Mouse (Mus musculus): Measurements from ENCODE around the gene Rpl29. TPM values are rescaled to one million over a fixed set of nuclear protein-coding genes. Genes with fewer than 3 reads are reported as not detected.

Gene Rpl29
- polyA plus RNA-seq (2015; fragmentation: Nextera tagmentation; extraction: Ambion mirVana), result 576 and 729 TPM in 2 replicates

DNA sequence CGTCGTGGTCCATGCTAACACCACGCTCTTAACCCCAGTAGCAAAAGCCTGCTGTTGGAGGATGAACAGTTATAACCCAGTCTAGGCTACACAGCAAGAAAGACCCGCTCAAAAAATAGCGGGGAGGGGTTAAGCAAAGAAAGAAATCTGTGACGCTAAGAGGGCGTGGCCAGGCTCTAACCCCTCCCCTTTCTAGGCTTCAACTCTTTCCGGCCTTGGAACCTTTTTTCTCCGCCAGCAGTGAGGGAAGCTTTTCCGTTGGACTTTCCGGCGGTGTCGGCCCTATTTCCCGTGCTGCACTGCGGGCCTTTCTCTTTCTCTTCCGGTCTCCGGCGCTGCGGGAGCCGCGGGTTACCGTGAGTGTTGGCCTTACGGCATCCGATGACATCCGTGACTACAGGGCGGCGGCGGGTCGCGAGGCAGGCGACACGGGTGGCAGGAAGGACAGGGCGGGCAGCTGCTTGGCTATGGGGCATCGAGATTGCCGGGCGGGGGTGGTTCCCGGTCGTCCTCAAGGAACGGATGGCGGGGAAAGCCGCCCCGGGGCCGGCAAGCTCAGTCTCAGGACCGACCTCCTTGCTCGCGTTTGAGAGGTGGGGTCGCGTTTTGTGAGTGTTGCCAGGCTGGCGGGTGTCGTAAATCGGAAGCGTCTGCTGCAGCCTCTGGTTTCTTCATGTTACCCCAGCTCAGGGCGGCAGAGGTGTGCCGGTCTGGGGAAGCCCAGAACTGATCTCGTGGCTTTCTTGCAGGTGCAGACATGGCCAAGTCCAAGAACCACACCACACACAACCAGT is at the start of gene Rpl29:
Gene Rpl29, plus strand, starts transcription at position 234 of the 794 bp plus-strand sequence.
- Histone ChIP-seq H3K36me3 (peaks cover 38% of the 10 kb centered on the region), H3K9me3 (no peaks in the 10 kb centered on the region), H3K4me1 (replicated peaks) (peaks cover 19% of the 10 kb centered on the region), H3K27ac (replicated peaks) (peak within 1 kb of the TSS; percentile 98), H3K4me2 (peak within 1 kb of the TSS; percentile 89), H3K9ac (peak within 1 kb of the TSS; percentile 98), H3K27me3 (no peaks in the 10 kb centered on the region), H3K4me3 (peak within 1 kb of the TSS; percentile 87)
- peak; percentile 93 for ATAC-seq (ENCODE audit: low read depth)
- under 1% methylated on average over 55 of the region's 55 CpGs for WGBS

GRCm38 (mm10) chr9:106386181-106386864 is 42.9 kb upstream of the Rpl29 start:
- ATAC-seq (ENCODE audit: low read depth), result no peak
- H3K9me3 ChIP-seq, result no peaks in the 10 kb centered on the region
- no peak overlapping the region for H3K27ac ChIP-seq (replicated peaks)
- H3K4me2 ChIP-seq, result no peak overlapping the region
- 87% methylated on average over 12 of the region's 12 CpGs for WGBS
- H3K27me3 ChIP-seq, result no peaks in the 10 kb centered on the region
- H3K4me3 ChIP-seq, result no peak overlapping the region
- H3K4me1 ChIP-seq (replicated peaks), result peaks cover 34% of the 10 kb centered on the region
- H3K9ac ChIP-seq, result no peak overlapping the region
- no peaks in the 10 kb centered on the region for H3K36me3 ChIP-seq

- no peak overlapping the region for H3K4me3 ChIP-seq
- no peak overlapping the region for H3K4me2 ChIP-seq
- no peak overlapping the region for H3K27ac ChIP-seq (replicated peaks)
- no peaks in the 10 kb centered on the region for H3K27me3 ChIP-seq
- no peak overlapping the region for H3K9ac ChIP-seq
- H3K36me3 ChIP-seq, result no peaks in the 10 kb centered on the region
- ATAC-seq (ENCODE audit: low read depth), result no peak
- peaks cover 38% of the 10 kb centered on the region for H3K4me1 ChIP-seq (replicated peaks)
- H3K9me3 ChIP-seq, result no peaks in the 10 kb centered on the region
- 83% methylated on average over 11 of the region's 11 CpGs for WGBS
Measured at GRCm38 (mm10) chr9:106392828-106393527, 36.3 kb upstream of the Rpl29 start.

DNA sequence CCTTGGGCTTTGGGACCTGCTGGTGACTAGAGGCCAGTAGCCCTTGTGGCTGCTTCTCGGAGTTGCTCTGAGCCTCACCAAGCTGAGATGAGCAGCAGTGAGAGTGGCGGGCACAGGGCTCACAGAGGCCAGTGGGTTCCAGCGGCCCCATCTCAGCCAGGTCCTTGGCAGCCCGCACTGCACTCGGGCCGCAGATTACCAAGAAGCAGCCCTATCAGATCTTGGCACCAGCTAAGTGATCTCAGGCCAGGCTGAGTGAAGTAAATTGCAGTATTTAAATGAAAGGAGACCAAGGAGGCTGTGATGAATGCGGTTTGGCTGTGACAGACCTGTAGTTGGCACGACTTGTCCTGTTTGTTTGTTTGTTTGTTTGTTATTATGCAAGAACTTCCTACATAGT is 35.7 kb upstream of the Rpl29 start:
- Histone ChIP-seq H3K4me3 (no peak overlapping the region), H3K9ac (no peak overlapping the region), H3K27me3 (no peaks in the 10 kb centered on the region), H3K36me3 (no peaks in the 10 kb centered on the region), H3K4me2 (no peak overlapping the region), H3K9me3 (no peaks in the 10 kb centered on the region), H3K27ac (replicated peaks) (no peak overlapping the region), H3K4me1 (replicated peaks) (peaks cover 38% of the 10 kb centered on the region)
- no peak for ATAC-seq (ENCODE audit: low read depth)
- 91% methylated on average over 8 of the region's 8 CpGs for WGBS

DNA sequence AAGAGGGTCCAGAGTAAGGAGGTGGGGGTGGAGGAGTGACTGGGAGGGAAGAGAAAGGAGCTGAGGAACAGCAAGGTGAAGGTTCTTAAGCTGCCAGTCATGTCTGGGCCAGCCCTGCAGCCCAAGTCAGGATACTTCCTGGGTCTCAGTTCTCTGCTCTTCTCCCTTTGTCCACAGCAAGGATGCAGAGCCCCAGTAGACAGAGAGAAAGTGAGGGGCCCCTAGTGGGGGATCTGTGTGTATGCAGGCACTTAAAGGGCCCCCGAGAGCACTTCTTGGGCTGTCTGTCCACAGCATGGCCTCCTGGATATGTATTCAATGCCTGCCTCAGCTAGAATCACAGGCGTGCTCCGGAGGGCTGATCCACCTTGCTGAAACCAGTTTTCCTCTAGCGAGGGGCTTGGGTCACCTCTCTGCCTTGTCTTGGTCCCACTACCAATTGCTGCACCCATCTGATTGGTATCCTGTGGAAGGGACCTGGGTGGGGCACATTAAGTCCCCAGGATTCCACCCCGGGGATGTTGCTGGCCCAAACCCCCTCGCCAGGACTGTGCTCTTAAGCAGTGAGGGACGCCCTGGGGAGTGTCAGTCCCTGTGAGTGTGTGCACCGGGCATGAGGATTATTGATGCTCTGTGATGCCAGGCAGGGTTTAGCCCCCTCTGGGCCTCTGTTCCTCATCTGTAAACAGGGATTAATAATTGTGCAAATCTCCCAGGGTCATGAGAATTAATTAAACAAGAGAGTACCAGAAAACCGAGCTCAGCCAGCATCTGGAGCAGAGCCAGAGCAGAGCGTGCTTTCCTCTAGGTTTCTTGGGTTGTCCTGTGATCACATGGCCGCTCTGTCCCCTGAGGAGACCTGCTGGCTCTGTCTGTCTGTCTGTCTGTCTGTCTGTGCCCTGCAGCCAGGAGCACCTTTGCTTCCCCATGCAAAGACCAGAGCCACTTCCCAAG is 34.3 kb upstream of the Rpl29 start:
- WGBS, result 44% methylated on average over 11 of the region's 11 CpGs
- Histone ChIP-seq H3K4me3 (no peak overlapping the region), H3K27me3 (no peaks in the 10 kb centered on the region), H3K9ac (no peak overlapping the region), H3K4me2 (no peak overlapping the region), H3K9me3 (no peaks in the 10 kb centered on the region), H3K27ac (replicated peaks) (no peak overlapping the region), H3K36me3 (no peaks in the 10 kb centered on the region), H3K4me1 (replicated peaks) (peaks cover 38% of the 10 kb centered on the region)
- ATAC-seq (ENCODE audit: low read depth), result peak; percentile 45; the same call in 1 of the 2 replicates

GRCm38 (mm10) chr9:106397733-106398132 is 31.5 kb upstream of the Rpl29 start:
- Histone ChIP-seq H3K9me3 (no peaks in the 10 kb centered on the region), H3K4me2 (no peak overlapping the region), H3K27ac (replicated peaks) (no peak overlapping the region), H3K4me3 (no peak overlapping the region), H3K9ac (no peak overlapping the region), H3K27me3 (no peaks in the 10 kb centered on the region), H3K36me3 (no peaks in the 10 kb centered on the region), H3K4me1 (replicated peaks) (peaks cover 24% of the 10 kb centered on the region)
- ATAC-seq (ENCODE audit: low read depth), result no peak
- WGBS, result 77% methylated on average over 4 of the region's 4 CpGs

DNA sequence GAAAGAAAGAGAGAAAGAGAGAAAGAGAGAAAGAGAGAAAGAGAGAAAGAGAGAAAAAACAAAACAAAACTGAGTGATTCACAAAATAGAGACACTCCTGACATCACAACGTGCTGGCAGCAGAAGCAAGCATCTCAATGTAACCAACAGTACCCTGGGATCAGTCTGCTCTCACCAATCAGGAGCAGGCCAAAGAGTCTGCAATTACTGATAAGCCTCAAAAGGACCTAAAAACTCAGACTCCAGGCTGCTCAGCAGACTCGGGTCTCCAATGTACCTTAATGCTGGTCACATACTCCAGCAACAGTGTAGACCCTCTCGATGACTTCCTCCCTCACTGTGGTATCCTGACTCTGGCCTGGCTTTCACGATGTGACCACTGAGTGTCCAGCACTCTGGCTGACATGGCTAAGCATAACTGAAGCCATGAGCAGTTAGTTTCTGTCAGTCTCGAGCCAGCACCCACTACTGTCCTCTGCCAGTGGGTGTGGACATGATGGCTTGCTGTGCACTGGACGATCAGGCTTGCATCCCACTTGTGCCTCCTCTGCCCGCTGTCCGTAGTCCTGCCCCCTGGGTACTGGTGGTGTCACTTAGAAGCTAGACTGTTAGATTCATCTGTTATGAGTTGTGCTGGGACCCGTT is 30.5 kb upstream of the Rpl29 start:
- Histone ChIP-seq H3K27me3 (no peaks in the 10 kb centered on the region), H3K4me2 (no peak overlapping the region), H3K9me3 (no peaks in the 10 kb centered on the region), H3K27ac (replicated peaks) (no peak overlapping the region), H3K9ac (no peak overlapping the region), H3K4me1 (replicated peaks) (peaks cover 19% of the 10 kb centered on the region), H3K36me3 (no peaks in the 10 kb centered on the region), H3K4me3 (no peak overlapping the region)
- no peak for ATAC-seq (ENCODE audit: low read depth)
- 80% methylated on average over 9 of the region's 9 CpGs for WGBS

- Histone ChIP-seq H3K9ac (no peak overlapping the region), H3K27me3 (no peaks in the 10 kb centered on the region), H3K4me1 (replicated peaks) (peaks cover 9% of the 10 kb centered on the region), H3K4me2 (no peak overlapping the region), H3K4me3 (no peak overlapping the region), H3K9me3 (no peaks in the 10 kb centered on the region), H3K27ac (replicated peaks) (no peak overlapping the region), H3K36me3 (no peaks in the 10 kb centered on the region)
- 89% methylated on average over 3 of the region's 3 CpGs for WGBS
- ATAC-seq (ENCODE audit: low read depth), result no peak
Measured at GRCm38 (mm10) chr9:106399808-106400207, 29.4 kb upstream of the Rpl29 start.

DNA sequence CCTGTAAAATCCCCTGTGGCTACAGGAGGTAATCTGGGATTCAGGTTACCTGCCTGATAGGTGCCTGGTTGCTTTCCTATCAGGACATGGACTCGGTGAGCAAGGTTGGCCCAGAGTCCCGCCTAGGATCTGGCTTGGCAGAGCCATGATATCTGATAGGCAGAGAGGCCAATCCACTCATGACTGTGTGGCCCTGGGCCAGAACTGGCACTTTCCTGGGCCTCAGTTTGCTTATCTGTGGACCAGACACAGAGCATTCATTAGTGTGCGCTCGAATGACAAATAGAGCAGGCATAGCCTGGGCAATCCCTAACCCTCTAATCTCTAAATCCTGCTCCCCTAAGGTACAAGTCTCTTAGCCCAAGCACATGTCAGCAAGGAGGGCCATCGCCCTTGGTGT is 27.1 kb upstream of the Rpl29 start:
- no peak for ATAC-seq (ENCODE audit: low read depth)
- Histone ChIP-seq H3K9ac (no peak overlapping the region), H3K27ac (replicated peaks) (no peak overlapping the region), H3K4me3 (no peak overlapping the region), H3K27me3 (no peaks in the 10 kb centered on the region), H3K9me3 (no peaks in the 10 kb centered on the region), H3K36me3 (no peaks in the 10 kb centered on the region), H3K4me2 (no peak overlapping the region), H3K4me1 (replicated peaks) (peaks cover 5% of the 10 kb centered on the region; the same call in 1 of the 2 replicates)
- 88% methylated on average over 5 of the region's 5 CpGs for WGBS

DNA sequence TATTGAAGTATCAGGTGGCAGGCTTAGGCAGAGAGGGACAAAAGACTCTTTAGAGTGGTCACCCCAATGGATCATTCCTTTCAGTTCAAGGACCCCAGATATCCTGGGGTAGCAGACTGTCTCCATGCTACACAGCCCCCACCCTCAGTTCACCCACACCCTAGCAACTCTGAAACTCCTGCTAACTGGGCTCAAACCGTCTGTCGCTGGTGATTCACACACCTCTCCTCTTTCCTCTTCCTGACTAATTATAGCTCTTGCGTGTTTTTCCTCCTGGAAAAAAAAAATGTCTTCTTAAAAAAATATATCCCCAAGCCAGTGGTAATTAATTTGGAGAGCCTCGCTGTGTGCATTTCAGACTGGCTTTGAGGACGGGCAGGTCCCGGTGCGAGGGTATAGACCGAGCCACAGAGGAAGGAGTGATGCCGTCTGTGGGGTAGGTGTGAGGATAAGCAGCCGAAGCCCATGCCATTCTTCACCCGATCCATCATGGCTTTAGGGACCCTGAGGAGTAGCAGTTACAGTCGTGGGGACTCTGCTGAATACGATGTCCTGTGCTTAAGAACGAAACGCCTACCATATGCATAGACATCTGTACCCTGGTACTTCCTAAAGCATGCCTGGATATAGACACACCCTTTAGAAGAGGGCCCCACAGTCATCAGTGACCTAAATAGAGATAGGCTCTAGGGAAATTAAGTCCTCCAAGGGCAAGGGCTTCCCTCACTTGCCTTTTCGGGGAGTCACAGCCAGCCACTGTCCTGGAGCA is 26.5 kb upstream of the Rpl29 start:
- ATAC-seq (ENCODE audit: low read depth), result no peak
- no peak overlapping the region for H3K27ac ChIP-seq (replicated peaks)
- no peak overlapping the region for H3K4me3 ChIP-seq
- no peak overlapping the region for H3K9ac ChIP-seq
- H3K4me1 ChIP-seq (replicated peaks), result peaks cover 5% of the 10 kb centered on the region; the same call in 1 of the 2 replicates
- 84% methylated on average over 16 of the region's 16 CpGs for WGBS
- H3K4me2 ChIP-seq, result no peak overlapping the region
- no peaks in the 10 kb centered on the region for H3K9me3 ChIP-seq
- no peaks in the 10 kb centered on the region for H3K36me3 ChIP-seq
- no peaks in the 10 kb centered on the region for H3K27me3 ChIP-seq

Measured in neural tube, embryonic 13.5 days (tissue).